Mouse (Mus musculus) T-helper 1 cell (primary cell): ENCODE data around the gene 2210011C24Rik.
"Not testable (repeated sequence)": the region's sequence is repeated elsewhere in the genome, so short reads cannot be mapped to it uniquely, and the experiment has no call there.

Source experiments
- in situ Hi-C: fragments of 300-600 bp; cut with MboI, MseI; formaldehyde crosslinking; loops from one replicate; pipeline ENCODE4 v1.15.1; 2025; ENCODE audit warnings: high pct_unique_total_duplicates

2210011C24Rik gene

DNA sequence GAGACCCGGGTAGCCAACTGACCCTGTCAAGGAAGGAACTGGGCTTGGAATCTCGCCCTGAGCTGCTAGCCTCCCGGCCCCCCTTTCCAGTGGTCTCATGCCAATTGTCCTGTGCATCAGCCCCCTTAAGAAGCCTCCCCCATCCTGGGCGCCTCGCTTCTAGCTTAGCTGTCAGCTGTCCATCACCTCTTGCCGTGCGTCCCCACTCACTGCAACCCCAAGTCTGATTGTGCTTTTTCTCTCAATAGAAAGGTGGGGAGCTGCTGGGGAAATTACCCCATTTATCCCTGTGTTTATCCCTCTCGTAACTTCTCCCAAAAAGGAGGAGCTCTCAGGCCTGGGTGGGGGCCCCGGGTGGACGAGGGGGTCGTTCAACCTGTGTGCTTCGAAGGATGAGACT lies 16.0 kb downstream of the 2210011C24Rik start:
- in situ Hi-C loops, result no loop called here

DNA sequence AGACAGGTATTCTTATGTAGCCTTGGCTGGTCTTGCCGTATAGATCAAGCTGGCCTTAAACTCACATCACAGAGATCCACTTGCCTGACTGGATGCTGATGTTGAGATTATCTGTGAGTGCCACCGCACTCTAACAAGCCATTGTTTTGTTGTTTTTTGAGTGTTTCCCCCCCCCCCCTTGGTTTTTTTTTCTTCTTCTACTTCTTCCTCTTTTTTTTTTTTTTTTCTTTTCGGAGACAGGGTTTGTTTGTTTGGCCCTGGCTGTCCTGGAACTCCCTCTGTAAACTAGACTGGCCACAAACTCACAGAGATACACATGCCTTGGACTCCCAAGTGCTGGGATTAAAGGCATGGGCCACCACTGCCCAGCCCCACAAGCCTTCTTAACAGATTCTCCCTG lies 17.9 kb downstream of the 2210011C24Rik start:
- in situ Hi-C loops, result no loop called here

DNA sequence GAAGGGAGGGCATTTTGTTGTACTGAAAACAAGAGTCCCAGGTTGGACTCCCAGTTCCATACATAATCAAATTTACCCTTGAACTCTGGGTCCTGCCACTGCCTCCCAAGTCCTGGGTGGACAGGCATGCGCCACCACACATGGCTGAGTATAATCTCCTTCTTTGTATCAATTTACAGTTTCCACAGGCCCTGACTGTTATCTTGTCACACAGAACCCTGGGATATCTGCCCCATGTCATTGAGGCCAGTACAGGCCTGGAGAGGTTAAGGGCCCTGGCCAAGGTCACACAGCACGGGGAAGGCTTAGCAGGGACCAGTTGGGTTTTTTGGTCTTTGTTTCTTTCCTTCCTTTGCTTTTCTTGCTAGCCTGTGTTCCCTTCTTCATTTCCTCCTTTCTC lies 19.5 kb downstream of the 2210011C24Rik start:
- in situ Hi-C loops, result no loop called here

DNA sequence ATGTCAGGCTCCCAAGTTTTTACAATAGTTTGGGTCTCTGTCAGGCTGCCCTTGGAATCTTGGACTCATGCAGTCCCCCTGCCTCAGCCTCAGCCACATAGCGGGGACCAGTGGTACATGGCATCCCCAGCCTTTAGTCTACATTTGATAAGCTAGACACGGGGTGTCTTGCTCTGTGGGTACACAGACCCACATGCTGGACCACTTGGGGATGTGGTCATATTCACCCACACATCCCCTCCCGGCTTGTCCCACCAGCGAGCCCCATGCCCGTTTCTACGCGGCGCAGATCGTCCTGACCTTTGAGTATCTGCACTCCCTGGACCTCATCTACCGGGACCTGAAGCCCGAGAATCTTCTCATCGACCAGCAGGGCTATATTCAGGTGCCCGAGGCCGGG lies 21.8 kb downstream of the 2210011C24Rik start:
- in situ Hi-C loops, result no loop called here

DNA sequence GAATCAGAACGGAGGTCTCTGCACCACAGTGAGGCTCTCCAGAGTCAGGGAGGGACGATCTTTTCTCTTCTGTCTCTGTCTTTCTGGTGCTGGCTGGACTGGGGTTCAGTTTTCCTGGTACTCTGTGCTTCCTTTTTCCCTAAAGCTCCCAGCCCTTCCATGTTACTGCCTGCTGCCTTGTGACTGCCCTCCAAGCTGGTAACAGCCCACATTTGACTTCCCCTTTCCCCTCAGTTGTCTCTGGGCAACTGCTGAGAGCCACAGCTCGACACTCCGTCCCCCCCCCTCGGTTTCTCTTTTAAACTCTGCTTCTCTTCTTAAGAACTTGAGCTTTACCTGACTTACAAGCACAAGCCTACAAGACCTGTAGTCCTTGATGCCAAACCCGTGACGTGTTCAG lies 22.7 kb downstream of the 2210011C24Rik start:
- in situ Hi-C loops, result no loop called here

DNA sequence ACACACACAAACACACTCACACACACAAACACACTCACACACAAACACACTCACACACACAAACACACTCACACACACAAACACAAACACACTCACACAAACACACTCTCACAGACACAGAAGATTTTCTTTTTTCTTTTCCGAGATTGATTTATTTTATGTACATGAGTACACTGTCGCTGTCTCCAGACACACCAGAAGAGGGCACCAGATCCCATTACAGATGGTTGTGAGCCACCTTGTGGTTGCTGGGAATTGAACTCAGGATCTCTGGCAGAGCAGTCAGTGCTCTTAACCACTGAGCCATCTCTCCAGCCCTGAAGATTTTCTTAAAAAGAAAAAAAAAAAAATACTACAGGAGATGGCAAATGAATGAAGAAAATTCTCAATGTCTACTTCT lies 28.7 kb downstream of the 2210011C24Rik start:
- in situ Hi-C loops, result not testable (repeated sequence)

DNA sequence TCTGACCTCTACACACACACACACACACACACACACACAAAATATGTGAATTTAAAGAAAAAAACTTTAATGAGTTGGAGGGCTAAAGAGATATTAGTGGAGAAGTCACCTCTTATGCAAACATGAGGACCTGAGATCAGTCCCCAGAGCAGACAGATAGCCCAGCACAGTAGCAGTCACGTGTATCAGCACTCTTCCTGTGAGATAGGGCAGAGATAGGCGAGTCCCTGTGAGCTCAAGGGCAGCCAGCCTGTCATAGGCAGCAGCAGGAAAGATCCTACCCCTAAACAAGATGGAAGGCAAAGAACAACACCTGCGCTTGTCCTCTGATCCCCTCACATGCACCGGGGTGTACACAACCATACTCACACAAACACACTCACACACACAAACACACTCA lies 29.5 kb downstream of the 2210011C24Rik start:
- in situ Hi-C loops, result no loop called here

DNA sequence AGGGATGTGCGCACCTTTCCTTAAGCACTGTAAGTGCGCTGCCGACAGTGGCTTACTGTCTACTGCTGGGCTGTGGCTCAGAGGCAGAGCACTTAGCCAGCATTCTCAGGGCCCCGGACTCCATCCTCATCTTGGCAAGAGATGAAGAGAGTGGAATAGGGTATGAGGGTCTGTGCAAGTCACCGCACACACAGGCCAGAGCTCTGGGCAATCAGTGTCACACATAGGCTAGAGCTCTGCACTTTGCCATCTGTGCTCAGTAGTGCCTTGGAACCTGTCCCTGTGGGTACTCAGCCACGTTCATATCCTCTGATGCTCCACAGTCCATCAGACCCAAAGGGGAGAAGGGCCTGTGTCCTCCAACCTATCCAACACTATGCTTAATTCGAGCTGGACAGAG lies 30.4 kb downstream of the 2210011C24Rik start:
- in situ Hi-C loops, result no loop called here

DNA sequence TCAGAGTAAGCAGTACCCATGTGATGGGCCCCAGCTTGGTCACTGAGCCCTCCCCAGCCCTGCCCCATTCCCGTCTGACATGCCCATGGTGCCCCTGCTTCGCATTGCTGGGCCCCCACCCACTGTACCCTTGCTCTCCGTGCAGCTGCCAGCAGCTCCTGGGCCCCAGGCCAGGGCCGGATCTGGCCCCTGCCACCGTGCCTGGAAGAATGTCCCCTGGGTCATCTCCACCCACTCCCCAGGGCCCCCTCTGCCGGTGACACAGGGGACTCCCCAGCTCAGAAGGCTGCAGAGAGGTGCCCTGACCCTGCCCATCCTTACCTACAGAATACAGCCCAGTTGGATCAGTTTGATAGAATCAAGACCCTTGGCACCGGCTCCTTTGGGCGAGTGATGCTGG lies 31.1 kb downstream of the 2210011C24Rik start:
- in situ Hi-C loops, result no loop called here

DNA sequence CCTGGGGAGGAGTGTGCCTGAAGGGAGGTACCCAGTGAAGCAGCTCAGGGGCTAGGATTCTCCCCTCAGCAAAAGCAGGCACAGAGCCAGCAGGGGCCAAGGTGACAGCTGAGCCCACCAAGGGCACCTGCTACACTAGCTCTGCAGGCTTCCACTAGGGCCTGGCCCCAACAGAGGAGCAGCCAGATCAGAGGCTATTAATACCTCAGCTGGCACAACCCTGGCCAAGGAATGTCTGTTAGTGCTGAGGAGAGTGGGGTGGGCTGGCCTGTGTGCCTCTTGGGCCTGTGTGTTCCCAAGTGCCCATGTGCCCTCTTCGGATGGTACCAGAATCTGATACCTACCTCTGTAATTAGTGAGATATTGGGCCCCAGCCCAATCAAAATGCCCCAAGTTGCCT lies 31.7 kb downstream of the 2210011C24Rik start:
- in situ Hi-C loops, result no loop called here

DNA sequence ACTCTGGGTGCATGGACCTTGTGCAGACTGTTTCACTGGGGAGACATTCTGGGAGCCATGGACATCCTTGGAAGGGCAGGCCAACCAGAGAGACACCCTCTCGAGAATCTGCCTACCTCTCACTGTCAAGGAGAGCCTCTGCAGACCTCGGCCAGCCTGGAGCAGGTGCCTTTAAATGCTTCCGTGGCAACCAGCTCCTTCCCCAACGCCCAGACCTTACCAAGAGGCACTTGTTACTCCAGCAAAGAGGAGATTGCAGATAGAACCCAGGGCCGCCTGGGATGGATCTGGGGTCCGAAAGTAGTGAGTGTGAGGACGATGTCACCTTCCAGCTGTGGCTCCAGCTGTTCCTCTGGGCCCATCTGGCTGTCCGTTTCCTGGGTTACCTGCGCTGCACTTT lies 33.8 kb downstream of the 2210011C24Rik start:
- in situ Hi-C loops, result no loop called here

DNA sequence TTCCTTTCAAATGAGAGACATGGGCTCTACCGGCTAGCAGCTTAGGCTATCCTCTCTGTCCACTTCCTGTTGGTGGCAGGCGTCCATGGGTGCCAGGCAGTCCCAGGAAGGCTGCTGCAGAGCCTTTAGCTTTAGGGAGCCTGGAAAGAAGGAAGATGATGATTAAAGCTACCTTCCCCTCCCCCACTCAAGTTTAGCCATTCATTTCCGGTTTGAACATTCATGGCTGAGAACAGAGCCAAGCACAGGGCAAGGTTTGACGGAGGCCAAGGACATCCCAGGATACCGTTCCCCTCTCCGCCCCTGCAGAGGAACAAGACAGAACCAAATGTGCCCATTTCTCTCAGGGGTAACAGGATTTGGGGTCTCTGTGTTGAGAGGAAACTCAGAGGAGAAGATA lies 34.3 kb downstream of the 2210011C24Rik start:
- in situ Hi-C loops, result no loop called here

DNA sequence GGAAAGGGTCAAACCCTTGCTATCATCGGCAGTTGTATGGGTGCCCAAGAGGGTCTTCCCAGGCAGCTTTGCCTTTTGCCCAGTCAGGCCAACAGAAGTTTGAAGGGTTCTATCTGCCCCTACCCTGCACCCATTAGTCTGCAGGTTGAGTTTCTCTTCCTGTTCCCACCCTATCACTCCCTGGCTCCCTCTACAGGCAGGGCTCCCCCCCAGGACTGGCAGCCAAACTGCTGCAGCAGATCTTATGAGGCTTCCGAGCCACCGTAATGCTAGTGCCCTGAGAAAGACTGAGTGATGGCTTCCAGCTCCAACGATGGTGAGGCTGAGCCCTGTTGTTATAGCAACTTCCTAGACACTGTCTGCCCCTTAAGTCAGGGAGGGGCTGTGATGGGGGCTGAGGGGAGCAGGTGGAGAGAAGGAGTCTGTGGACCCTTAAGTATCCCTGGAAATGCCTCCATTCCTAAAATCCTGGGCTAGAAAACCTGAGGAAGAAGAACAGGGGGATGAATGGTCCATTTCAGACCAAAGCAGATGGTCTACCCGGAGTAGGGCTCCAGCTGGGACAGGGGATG lies 35.1 kb downstream of the 2210011C24Rik start:
- in situ Hi-C loops, result no loop called here

DNA sequence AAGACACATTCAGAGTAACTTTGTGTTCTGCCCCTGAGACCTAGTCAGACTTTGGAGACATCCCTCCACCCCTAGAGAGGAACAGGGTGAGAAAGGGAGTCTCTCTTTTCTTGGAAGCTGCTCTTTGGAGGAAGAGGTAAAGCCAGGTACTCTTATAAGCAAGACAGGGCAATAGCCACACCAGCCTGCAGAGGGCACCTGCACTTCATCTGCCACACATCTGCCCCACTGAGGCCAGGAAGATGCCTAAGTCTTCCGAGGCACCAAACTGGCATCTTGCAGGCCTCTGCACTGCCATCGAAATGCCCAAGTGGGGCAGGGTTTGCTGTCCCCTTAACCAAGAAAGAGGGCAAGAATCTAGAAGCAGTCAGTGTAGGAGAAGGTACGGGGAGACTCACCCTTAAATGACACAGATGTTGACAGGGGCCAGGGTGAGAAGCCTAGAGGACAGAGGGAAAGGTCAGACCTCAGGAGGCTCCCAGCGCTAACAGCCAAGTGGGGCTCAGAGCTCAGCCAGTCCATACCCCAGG lies 35.8 kb downstream of the 2210011C24Rik start:
- in situ Hi-C loops, result no loop called here

DNA sequence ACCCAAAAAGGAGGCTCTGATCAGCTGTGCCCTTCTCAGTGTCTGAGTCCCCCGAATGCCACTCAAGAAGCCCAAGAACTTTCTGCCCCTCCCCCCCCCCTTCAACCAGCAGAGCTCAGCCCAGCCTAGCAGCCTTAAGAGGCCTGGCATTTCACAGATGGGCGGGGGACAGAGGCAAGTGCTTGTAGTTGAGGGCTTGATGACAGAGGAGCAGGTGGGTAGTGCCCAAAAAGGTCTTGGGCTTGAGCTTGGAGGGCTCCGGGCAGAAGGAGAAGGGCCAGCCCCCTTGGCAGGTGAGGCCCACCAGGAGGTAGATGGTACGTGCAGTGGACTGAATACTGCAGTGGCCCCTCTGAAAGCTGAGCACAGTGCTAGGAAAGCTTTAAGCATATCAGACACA lies 37.5 kb downstream of the 2210011C24Rik start:
- in situ Hi-C loops, result no loop called here

DNA sequence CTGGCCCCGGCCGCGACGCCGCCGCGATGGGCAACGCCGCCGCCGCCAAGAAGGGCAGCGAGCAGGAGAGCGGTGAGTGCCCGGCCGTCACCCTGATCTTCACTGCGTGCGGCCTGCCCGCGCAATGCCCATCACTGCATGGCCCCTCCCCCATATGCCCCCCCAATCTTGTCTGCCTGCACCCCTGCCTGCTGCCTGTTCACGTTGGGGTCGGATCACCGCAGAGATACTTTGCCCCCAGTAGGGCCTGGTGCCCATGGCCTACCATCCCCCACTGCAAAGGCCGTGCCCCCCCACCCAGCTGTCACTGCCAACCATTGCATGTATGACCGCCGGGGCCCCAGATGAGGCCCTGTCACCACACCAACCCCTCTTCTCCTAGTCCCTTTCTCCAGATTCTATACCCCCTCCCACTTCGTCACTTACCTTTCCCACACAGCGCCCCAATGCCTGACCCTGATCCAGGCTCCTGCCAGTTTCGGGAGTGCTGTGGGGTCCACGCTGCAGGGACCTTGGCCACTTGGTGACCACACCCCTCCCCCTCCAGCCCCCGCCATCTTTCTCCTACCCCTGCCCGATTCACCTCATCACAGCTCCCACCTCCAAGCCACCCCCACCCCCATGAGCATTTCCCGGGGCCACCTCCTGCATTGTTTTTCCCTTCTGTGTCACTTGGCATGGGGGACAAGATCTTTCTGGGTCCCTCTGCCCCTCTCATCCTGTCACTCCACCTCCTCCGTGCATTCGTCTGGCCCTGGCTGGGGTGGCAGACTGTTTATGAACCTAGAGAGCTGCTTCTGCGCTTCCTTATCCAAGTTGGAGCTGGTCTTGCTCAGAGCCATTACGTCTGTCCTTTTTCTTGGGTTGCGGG lies 38.6 kb downstream of the 2210011C24Rik start:
- in situ Hi-C loops, result no loop called here

DNA sequence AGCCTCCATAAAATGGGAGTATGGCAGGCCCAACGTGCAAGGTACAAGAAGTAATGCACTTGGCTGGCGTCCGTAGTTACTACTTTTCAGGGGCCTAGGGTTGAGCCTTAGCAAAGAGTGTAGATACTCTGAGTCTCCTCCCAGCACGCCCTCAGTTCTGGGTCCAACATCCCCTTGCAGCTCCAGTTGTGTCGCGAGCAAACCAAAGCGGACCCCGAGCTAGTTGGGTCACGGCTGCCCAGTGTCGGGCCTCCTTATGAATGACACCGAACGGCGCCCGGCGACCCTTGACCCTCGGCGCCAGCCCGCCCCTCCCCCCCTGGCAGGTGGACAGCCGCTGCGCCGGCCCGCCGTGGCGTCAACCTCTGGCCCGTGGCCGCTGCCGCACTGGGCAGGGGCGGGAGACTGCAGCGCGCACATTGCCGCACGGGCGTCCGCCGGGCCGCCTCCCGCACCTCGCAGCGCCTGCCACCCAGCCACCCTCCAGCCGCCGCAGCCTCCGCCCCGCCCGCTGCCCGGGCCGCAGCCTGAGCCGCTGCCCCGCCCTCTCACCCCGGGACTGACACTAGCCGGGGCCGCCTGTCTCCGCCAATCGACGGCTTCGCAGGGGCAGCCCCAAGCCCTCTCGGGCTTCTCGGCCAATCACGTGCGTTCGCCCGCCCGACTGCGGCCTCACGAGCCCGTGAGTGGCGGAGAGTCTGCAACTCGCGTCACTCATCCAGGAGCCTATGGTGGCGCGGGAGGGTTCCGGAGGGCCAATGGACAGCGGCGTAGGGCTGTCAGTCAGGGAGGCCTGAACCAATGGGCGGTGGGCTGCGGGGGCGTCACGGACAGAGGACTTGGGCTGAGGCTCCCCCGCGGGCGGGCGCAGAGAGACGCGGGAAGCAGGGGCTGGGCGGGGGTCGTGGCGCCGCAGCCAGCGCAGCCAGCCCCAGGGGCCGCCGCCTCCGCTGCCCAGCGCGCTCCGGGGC lies 39.5 kb downstream of the 2210011C24Rik start, which contains the start of gene Prkaca:
Gene Prkaca, plus strand, starts transcription at position 844 of the 971 bp plus-strand sequence.
- in situ Hi-C loops, result no loop called here

DNA sequence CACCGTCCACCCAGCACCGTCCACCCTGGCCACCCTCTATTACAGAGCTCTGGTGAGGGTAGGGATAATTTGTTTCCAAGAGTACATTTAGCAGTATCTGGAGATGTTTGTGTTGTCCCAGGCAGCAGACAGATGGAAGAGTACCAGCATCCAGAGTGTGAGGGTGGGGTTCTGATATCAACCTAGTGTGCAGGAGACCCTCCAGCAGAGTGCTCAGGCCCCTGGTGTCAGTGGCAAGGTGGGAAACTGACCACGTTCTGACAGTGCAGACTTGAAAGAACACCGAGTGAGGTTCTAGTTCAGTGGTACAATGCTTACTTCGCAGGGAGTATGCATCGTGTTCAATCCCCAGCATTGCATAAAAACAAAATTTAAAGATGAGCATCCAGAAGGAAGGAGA lies 40.3 kb downstream of the 2210011C24Rik start:
- in situ Hi-C loops, result no loop called here

DNA sequence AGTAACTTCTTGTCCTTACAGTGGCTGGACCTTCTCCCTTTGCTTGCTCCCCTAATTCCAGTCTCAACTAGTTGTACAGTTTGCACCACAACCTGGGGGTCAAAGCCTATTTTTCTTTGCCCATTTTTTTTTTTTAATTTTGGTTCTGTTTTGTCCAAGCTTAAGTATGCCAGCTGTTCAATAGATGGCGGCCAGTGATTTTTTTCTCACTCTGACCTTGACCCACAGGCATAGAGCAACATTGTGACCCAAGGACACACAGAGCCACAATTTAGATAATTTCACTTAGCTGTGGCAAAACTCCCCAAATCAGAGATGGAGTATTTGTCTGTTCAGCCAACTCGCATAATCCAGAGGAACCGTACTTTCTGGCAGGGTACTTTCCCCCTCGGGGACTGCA lies 40.9 kb downstream of the 2210011C24Rik start:
- in situ Hi-C loops, result no loop called here

DNA sequence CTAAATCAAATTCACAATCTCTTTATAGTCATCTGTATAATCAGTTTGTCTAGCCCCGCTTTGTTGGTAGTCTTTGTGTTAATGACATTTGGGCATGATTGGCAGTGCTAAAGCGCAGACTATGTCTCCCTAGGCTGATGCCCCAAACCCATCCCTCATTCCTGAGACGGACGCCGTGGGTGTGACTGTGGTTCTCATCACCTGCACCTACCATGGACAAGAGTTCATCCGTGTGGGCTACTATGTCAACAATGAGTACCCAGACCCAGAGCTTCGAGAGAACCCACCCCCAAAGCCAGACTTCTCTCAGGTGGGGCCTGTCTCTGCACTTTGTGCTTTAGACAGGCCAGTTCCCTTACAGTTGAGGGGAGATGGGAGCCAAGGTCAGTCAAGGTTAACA lies 44.3 kb downstream of the 2210011C24Rik start:
- in situ Hi-C loops, result no loop called here

DNA sequence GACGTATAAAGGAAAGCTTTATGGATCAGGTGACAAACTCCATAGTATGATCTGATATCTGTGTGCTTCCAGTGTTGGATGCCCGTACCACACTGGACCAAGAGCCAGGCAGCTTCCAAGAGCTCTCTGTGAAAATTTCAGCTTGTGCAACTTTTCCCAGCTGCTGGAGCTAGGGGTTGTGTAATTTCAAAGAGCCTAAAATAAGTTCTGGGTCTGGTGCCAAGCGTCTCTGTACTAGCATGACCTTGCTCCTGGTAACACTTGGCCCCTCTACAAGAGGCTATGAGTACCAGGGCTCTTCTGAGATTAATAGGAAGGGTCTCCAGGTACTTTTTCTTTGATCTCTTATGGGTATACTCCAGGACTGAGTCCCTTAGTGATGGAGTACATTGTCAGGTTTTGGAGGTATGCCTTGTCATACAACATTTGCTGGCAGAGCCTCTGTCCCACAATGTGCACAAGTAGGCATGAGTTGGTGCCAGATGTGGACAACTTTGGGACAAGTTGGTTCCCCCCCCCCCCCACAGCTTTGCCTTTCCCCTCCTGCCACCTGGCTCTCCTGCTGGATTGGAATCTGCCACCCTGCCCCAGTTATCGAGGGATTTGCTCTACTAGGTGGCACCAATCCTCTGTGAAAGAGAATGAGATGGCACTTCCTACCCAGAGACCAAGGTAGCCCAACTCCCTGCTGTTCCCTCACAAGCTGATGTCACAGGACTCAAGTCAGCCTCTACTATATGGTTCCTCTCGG lies 47.8 kb downstream of the 2210011C24Rik start:
- in situ Hi-C loops, result no loop called here
